Mouse (Mus musculus): ENCODE measurements around the gene Mllt6. TPM values are rescaled to one million over a fixed set of nuclear protein-coding genes. Genes with fewer than 3 reads are reported as not detected.
"Not testable (repeated sequence)": the region's sequence is repeated elsewhere in the genome, so short reads cannot be mapped to it uniquely, and the experiment has no call there.

The Mllt6 gene
- polyA plus RNA-seq, 1 experiment from 2014 or later, result 4.1 TPM

GRCm38 (mm10) chr11:97710067-97710466 is 46.9 kb downstream of the Mllt6 start:
- H3K27ac ChIP-seq (ENCODE audit: low read depth, low read length); H3K9ac ChIP-seq (ENCODE audit: low read depth, low read length); ATAC-seq (ENCODE audit: low FRiP score); H3K4me1 ChIP-seq (replicated peaks; ENCODE audit: control insufficient read depth, insufficient read depth, low read length); H3K9me3 ChIP-seq (ENCODE audit: control insufficient read depth, low read length); H3K4me3 ChIP-seq (ENCODE audit: low read depth, low read length); H3K4me2 ChIP-seq (replicated peaks; ENCODE audit: low read depth, low read length); H3K27me3 ChIP-seq (ENCODE audit: control insufficient read depth, insufficient read depth, low read length); DNase-seq (ENCODE audit: low spot score): not testable (repeated sequence)
- H3K36me3 ChIP-seq (ENCODE audit: control insufficient read depth, insufficient read depth, low read length), result peaks cover 11% of the 10 kb centered on the region; the same call in 1 of the 2 replicates
- WGBS, result 74% methylated on average over 2 of the region's 2 CpGs

- no peak for DNase-seq (ENCODE audit: low spot score)
- no peaks in the 10 kb centered on the region for H3K9me3 ChIP-seq (ENCODE audit: control insufficient read depth, low read length)
- no peaks in the 10 kb centered on the region for H3K27me3 ChIP-seq (ENCODE audit: control insufficient read depth, insufficient read depth, low read length)
- ATAC-seq (ENCODE audit: low FRiP score), result no peak
- H3K4me2 ChIP-seq (replicated peaks; ENCODE audit: low read depth, low read length), result no peak overlapping the region
- H3K4me1 ChIP-seq (replicated peaks; ENCODE audit: control insufficient read depth, insufficient read depth, low read length), result no peaks in the 10 kb centered on the region
- H3K27ac ChIP-seq (ENCODE audit: low read depth, low read length), result no peak overlapping the region
- 90% methylated on average over 13 of the region's 13 CpGs for WGBS
- no peak overlapping the region for H3K9ac ChIP-seq (ENCODE audit: low read depth, low read length)
- peaks cover 11% of the 10 kb centered on the region; the same call in 1 of the 2 replicates for H3K36me3 ChIP-seq (ENCODE audit: control insufficient read depth, insufficient read depth, low read length)
- H3K4me3 ChIP-seq (ENCODE audit: low read depth, low read length), result no peak overlapping the region
These were observed 48.1 kb downstream of the Mllt6 start for GRCm38 (mm10) chr11:97711200-97711900.

GRCm38 (mm10) chr11:97712286-97712685 is 49.1 kb downstream of the Mllt6 start:
- Histone ChIP-seq H3K4me2 (replicated peaks; ENCODE audit: low read depth, low read length) (no peak overlapping the region), H3K27ac (ENCODE audit: low read depth, low read length) (no peak overlapping the region), H3K9me3 (ENCODE audit: control insufficient read depth, low read length) (no peaks in the 10 kb centered on the region), H3K4me3 (ENCODE audit: low read depth, low read length) (no peak overlapping the region), H3K27me3 (ENCODE audit: control insufficient read depth, insufficient read depth, low read length) (no peaks in the 10 kb centered on the region), H3K36me3 (ENCODE audit: control insufficient read depth, insufficient read depth, low read length) (peaks cover 6% of the 10 kb centered on the region; the same call in 1 of the 2 replicates), H3K9ac (ENCODE audit: low read depth, low read length) (no peak overlapping the region), H3K4me1 (replicated peaks; ENCODE audit: control insufficient read depth, insufficient read depth, low read length) (no peaks in the 10 kb centered on the region)
- DNase-seq (ENCODE audit: low spot score) (no peak), ATAC-seq (ENCODE audit: low FRiP score) (no peak)
- WGBS, result 94% methylated on average over 15 of the region's 15 CpGs

- 87% methylated on average over 8 of the region's 8 CpGs for WGBS
- peaks cover 10% of the 10 kb centered on the region; the same call in 1 of the 2 replicates for H3K36me3 ChIP-seq (ENCODE audit: control insufficient read depth, insufficient read depth, low read length)
- no peaks in the 10 kb centered on the region for H3K9me3 ChIP-seq (ENCODE audit: control insufficient read depth, low read length)
- H3K27ac ChIP-seq (ENCODE audit: low read depth, low read length), result no peak overlapping the region
- DNase-seq (ENCODE audit: low spot score) (no peak), ATAC-seq (ENCODE audit: low FRiP score) (no peak)
- H3K27me3 ChIP-seq (ENCODE audit: control insufficient read depth, insufficient read depth, low read length), result no peaks in the 10 kb centered on the region
- no peak overlapping the region for H3K4me3 ChIP-seq (ENCODE audit: low read depth, low read length)
- H3K4me1 ChIP-seq (replicated peaks; ENCODE audit: control insufficient read depth, insufficient read depth, low read length), result no peaks in the 10 kb centered on the region
- no peak overlapping the region for H3K9ac ChIP-seq (ENCODE audit: low read depth, low read length)
- no peak overlapping the region for H3K4me2 ChIP-seq (replicated peaks; ENCODE audit: low read depth, low read length)
These were observed 50.7 kb downstream of the Mllt6 start for GRCm38 (mm10) chr11:97713896-97714295.

DNA sequence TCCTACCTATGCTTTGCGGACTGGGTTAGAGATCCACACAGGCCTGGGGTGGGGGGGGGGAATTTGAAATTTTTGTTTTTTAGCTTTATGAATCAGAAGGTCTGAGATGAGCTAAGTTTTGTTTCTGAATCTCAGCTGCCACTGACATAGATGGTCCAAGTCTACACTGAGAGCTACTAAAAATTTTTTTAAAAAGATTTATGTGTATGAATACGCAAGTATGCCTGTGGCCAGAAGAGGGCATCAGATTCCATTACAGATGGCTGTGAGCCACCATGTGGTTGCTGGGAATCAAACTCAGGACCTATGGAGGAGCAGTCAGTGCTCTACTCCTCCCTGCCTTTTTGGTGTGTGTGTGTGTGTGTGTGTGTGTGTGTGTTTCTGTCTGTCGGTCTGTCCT is 51.1 kb downstream of the Mllt6 start:
- ATAC-seq (ENCODE audit: low FRiP score) (no peak), DNase-seq (ENCODE audit: low spot score) (no peak)
- H3K27me3 ChIP-seq (ENCODE audit: control insufficient read depth, insufficient read depth, low read length), result no peaks in the 10 kb centered on the region
- H3K4me2 ChIP-seq (replicated peaks; ENCODE audit: low read depth, low read length), result no peak overlapping the region
- H3K36me3 ChIP-seq (ENCODE audit: control insufficient read depth, insufficient read depth, low read length), result peaks cover 10% of the 10 kb centered on the region; the same call in 1 of the 2 replicates
- no peaks in the 10 kb centered on the region for H3K9me3 ChIP-seq (ENCODE audit: control insufficient read depth, low read length)
- H3K9ac ChIP-seq (ENCODE audit: low read depth, low read length), result no peak overlapping the region
- H3K4me3 ChIP-seq (ENCODE audit: low read depth, low read length), result no peak overlapping the region
- H3K27ac ChIP-seq (ENCODE audit: low read depth, low read length), result no peak overlapping the region
- 91% methylated on average over 3 of the region's 3 CpGs for WGBS
- no peaks in the 10 kb centered on the region for H3K4me1 ChIP-seq (replicated peaks; ENCODE audit: control insufficient read depth, insufficient read depth, low read length)

- peaks cover 10% of the 10 kb centered on the region; the same call in 1 of the 2 replicates for H3K36me3 ChIP-seq (ENCODE audit: control insufficient read depth, insufficient read depth, low read length)
- no peak overlapping the region for H3K4me2 ChIP-seq (replicated peaks; ENCODE audit: low read depth, low read length)
These were observed 51.9 kb downstream of the Mllt6 start for GRCm38 (mm10) chr11:97714784-97715760.

GRCm38 (mm10) chr11:97716021-97716420 is 52.8 kb downstream of the Mllt6 start:
- no peak overlapping the region for H3K4me2 ChIP-seq (replicated peaks; ENCODE audit: low read depth, low read length)
- H3K9ac ChIP-seq (ENCODE audit: low read depth, low read length), result no peak overlapping the region
- no peak overlapping the region for H3K4me3 ChIP-seq (ENCODE audit: low read depth, low read length)
- H3K9me3 ChIP-seq (ENCODE audit: control insufficient read depth, low read length), result no peaks in the 10 kb centered on the region
- no peaks in the 10 kb centered on the region for H3K4me1 ChIP-seq (replicated peaks; ENCODE audit: control insufficient read depth, insufficient read depth, low read length)
- no peak overlapping the region for H3K27ac ChIP-seq (ENCODE audit: low read depth, low read length)
- no peak for ATAC-seq (ENCODE audit: low FRiP score)
- DNase-seq (ENCODE audit: low spot score), result no peak
- WGBS, result 89% methylated on average over 8 of the region's 8 CpGs
- no peaks in the 10 kb centered on the region for H3K27me3 ChIP-seq (ENCODE audit: control insufficient read depth, insufficient read depth, low read length)
- peaks cover 10% of the 10 kb centered on the region for H3K36me3 ChIP-seq (ENCODE audit: control insufficient read depth, insufficient read depth, low read length)

More at GRCm38 (mm10) chr11:97714784-97715760, 51.9 kb downstream of the Mllt6 start:
- 93% methylated on average over 14 of the region's 14 CpGs for WGBS
- Histone ChIP-seq H3K27ac (ENCODE audit: low read depth, low read length) (no peak overlapping the region), H3K9me3 (ENCODE audit: control insufficient read depth, low read length) (no peaks in the 10 kb centered on the region), H3K4me1 (replicated peaks; ENCODE audit: control insufficient read depth, insufficient read depth, low read length) (no peaks in the 10 kb centered on the region), H3K27me3 (ENCODE audit: control insufficient read depth, insufficient read depth, low read length) (no peaks in the 10 kb centered on the region), H3K9ac (ENCODE audit: low read depth, low read length) (no peak overlapping the region), H3K4me3 (ENCODE audit: low read depth, low read length) (no peak overlapping the region)
- DNase-seq (ENCODE audit: low spot score) (no peak), ATAC-seq (ENCODE audit: low FRiP score) (no peak)

DNA sequence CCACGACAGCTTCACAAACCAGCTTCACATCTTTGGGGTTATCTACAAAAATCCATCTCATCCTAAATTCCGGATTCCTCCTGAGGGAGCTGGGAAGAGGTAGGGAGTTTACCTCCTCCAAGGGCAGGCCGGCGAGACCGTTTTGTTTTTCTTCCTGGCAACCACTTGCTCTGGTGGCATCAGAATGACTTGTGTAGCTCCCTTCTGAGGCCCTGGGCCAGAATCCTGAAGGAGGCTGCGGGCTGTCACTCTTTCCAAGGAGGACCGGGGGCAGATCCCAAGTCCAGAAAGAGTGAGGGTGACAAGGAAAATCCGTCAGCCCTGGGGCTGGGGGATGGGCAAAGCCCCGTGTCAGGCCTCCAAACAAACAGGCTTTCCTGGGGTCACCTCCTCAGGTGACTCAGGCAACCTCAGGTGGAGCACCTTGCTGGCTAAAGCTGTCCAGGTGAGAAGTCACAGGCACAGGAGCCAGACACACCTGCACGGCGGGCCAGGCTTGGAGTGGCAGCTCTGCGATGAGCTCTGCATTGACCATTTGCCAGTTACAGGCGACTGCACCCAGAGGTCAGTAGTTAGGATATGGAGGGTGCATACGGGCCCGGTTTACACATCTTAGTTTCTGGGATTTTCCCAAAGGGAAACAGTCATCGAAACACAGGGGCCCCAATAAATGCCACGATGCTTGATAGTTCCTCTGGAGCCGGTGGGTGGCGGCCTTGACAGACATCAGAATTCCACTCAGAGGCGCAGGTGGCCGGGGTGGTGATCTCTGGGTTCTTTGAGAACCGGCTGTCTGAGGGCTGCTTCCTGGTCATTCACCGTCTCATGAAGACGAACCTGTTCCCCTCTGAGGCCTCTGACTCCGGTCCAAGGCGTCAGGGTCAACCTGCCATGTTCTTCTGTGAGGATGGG is 54.4 kb downstream of the Mllt6 start:
- DNase-seq (ENCODE audit: low spot score) (no peak), ATAC-seq (ENCODE audit: low FRiP score) (no peak)
- Histone ChIP-seq H3K36me3 (ENCODE audit: control insufficient read depth, insufficient read depth, low read length) (peaks cover 21% of the 10 kb centered on the region), H3K9ac (ENCODE audit: low read depth, low read length) (no peak overlapping the region), H3K4me1 (replicated peaks; ENCODE audit: control insufficient read depth, insufficient read depth, low read length) (no peaks in the 10 kb centered on the region), H3K27ac (ENCODE audit: low read depth, low read length) (no peak overlapping the region), H3K4me2 (replicated peaks; ENCODE audit: low read depth, low read length) (no peak overlapping the region), H3K4me3 (ENCODE audit: low read depth, low read length) (no peak overlapping the region), H3K27me3 (ENCODE audit: control insufficient read depth, insufficient read depth, low read length) (no peaks in the 10 kb centered on the region), H3K9me3 (ENCODE audit: control insufficient read depth, low read length) (no peaks in the 10 kb centered on the region)
- WGBS, result 90% methylated on average over 26 of the region's 26 CpGs
